Mouse (Mus musculus) gastrocnemius, postnatal 10 days (tissue): ENCODE measurements around the gene Vamp2. TPM values are rescaled to one million over a fixed set of nuclear protein-coding genes. Genes with fewer than 3 reads are reported as not detected.
A peak's percentile ranks its signal among the peaks of the same experiment; 100 is the strongest.
"Not testable (repeated sequence)": the region's sequence is repeated elsewhere in the genome, so short reads cannot be mapped to it uniquely, and the experiment has no call there.

ENCODE experiments used
- DNase-seq: peaks from one replicate; pipeline ENCODE4 v3.0.0; 2021; ENCODE audit warnings: mixed read lengths
- total RNA-seq, 2 experiments: library from RNA; stranded (reverse); gene quantifications; 2 replicates each; pipeline ENCODE4 v1.2.3; 2021

The Vamp2 gene
- total RNA-seq, 2 experiments from 2014 or later, result 52.4 to 55.8 TPM

DNA sequence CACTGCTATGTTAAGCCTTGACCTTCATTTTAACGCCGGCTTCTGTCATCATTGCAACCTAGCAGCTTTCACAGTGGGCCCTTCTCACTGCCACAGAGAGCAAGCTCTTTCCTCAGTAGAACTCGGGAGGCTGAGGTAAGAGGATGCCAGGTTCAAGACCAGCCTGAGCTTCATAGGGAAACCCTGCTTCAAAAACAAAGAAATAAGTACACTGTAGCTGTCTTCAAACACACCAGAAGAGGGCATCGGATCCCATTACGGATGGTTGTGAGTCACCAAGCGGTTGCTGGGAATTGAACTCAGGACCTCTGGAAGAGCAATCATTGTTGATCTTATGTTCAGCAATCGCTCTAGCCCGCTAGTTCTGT lies 7.5 kb upstream of the Vamp2 start:
- DNase-seq, result no peak

DNA sequence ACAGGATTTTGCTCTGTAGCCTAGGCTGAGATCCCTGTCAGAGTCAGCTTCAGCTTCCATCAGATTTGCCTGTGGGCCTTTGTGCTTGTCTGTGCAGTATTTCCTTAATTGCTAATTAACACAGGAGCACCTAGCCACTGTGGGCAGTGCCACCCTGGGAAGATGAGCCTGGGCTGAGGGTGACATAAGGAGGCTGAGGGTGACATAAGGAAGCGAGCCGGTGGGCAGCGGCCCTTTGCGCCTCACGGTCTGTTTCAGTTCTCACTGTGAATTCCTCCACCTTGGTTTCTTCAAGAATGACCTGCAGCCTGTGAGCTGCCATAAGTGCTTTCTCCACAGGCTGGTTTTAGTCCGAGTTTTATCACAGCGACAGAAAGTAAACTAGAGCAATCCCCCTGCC lies 6.7 kb upstream of the Vamp2 start:
- DNase-seq, result no peak

DNA sequence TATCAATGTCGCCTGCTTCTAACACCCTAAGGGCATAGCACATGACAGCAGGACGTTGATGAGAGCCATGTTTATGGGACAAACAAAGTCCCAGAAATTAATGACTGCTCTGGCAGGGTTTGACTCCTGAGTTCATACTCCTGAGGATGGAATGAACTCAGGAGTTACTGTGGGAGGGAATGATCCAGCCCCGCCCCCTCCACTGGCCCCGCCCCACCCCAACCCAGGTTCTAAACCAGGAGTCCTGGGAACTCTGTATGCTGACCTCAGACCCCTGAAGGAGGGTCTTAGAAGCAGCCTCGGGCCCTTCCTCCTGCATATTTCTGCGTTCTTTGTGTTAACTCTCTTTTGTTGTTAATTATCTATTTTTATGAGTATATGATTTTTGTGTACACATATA lies 2.7 kb upstream of the Vamp2 start:
- no peak for DNase-seq

DNA sequence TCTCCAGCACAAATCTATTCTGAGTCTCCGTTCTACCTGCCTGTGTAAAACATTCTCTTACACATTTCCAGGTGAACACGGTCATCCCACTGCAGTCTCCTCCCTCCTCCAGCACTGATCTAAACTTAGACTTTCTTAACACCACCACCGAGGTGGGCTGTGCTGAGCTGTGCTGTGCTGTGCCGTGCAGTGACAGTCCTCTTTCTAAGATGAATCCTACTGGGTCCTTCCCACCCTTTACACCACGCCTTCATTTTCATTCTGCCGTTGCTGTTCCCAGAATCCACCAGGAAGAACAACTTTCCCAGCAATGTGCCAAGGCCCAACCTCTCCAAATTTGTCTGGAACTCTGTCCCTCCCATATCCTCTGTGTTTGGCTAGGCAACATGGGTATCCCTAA lies 1.9 kb upstream of the Vamp2 start:
- DNase-seq, result peak; percentile 11

DNA sequence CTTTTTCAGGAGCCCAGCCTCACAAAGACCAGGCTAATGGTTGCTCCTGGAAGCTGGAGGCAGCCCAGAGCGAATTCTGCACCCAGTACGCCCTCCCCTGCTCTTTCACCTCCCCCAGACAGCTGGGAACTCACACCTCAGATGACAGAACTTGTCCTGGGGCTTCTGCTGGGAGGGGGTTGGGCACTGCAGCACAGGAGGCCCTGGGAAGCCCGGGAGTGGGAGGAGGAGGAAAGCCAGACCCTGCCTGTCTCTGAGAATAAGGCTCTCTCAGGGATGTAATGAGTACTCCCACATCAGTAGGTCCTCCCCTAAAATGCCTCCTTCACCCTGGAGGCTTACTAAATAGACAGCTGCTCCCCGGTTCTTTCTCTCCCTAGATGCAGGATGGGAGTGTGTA lies 1.2 kb upstream of the Vamp2 start:
- DNase-seq, result peak; percentile 28

DNA sequence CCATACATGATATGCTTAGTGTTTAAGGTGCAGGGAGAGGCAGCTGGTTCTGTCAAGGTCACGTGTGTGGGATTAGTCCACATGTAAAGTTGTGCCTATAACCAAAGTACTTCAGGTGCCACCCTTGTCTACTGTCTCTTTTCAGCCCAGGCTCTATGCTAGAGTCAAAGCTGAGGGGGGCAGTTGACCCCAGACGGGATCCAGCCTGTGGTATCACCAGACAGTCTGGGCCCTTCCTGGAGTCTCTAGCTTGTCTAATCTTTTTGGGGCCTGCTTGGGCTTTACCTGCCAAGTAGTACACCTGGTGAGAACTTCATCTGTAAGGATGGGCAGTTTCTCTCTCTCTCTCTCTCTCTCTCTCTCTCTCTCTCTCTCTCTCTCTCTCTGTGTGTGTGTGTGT lies 693 bp upstream of the Vamp2 start:
- DNase-seq, result no peak

DNA sequence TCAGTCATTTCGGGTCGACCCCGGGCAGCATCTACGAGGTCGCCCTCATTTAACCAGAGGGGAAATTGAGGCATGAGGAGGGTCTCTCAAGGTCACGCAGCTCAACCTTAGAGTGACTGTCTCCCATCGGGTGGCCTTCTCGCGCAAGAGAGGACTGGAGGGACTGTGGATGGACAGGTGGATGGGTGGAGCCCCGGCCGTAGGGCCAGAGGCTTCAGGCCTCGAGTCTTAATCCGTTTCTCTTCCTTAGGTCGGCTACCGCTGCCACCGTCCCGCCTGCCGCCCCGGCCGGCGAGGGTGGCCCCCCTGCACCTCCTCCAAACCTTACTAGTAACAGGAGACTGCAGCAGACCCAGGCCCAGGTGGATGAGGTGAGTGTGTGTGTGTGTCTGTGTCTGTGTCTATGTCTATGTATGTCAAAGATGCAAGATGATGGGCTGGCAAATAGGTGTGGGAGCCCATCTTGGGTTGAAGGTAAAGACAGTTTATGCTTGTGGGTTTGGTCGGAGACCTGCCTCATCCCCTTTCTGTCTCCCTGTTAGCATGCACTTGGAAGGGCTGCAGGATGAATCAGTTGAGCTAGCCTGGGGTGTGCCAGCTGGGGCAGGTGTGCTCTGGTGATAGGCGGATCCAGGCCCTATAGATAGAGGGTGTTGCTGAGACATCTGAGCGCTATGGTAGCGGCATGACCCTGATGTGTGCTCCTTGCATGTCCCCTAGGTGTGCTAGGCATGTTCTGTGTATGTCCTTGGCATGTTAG lies 746 bp downstream of the Vamp2 start:
- no peak for DNase-seq

DNA sequence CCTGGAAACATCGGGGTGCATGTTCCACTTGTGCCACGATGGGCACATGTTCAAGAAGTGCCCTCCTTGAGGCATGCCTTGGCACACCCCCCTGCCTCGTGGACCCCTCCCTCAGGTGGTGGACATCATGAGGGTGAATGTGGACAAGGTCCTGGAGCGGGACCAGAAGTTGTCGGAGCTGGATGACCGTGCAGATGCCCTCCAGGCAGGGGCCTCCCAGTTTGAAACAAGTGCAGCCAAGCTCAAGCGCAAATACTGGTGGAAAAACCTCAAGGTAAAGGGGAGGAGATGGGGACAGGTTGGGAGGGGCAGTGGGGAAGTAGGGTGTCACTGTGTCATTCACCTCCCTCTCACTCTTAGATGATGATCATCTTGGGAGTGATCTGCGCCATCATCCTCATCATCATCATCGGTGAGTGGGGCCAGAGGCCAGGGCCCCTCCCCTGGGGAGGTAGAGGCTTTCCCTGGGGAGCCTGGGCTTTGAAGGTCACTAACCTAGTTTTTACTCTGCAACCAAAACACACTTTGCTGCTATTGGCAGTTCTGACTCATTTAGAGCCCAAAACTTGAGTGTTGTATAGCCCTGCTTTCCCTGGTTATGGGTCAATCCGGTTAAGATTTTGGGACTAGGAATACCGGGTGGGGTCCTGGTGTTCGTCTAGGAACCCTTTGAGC lies 1.5 kb downstream of the Vamp2 start:
- no peak for DNase-seq

DNA sequence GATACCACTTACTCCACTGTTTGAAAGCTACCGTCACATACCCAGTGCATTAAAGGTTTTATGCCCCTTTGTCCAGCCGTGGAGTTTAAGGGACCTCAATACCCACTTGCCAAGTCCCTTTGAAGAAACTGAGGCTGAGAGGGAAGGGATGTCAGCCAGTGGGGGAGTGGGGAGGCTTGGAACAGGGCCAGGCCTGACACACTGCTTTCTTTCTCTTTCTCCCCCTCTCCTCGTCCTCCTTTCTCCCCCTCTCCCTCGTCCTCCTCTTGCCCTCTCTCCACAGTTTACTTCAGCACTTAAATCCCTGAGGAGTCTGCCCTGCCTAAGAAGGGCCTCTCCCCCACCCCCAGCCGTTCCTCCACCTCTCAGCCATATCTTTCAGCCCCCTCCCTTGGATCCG lies 2.1 kb downstream of the Vamp2 start:
- peak; percentile 17 for DNase-seq

DNA sequence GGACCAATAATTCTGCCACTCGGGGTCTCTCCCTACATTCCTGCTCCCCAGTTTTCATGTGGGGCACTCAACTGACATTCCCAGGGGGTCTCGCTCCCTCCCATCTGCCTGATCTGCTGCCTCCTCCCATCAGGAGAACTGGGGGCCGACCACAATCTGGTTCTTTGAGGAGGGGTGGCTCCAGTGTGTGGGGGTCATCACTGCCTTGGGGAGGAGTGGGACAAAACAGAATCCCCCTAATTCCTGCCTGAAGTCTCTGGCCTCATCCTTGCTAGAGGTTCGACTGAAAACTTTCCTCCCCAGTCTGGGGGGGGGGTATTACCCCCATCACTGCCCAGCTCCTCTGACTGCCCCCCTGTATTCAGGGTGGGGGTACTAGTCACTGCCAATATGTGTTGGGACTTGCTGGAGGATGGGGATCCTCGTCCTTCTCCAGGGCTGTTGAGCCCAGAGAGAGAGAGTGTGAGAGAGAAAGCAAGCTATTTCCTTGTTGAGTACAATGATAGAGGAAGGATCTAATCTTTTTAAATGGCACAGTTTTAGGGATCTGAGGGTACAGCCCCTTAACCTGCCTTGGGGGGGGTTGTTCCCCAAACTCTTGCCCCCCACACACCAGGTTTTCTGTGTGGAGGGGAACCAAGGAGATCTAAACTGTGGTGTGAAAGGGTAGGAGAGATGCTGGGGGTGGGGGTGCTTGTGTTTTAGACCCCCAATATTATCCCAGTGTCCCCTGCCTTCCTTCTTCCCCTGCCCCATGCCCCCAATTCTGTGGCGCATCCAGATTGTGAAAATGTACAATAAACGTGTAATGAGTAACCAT lies 3.5 kb downstream of the Vamp2 start:
- no peak for DNase-seq

DNA sequence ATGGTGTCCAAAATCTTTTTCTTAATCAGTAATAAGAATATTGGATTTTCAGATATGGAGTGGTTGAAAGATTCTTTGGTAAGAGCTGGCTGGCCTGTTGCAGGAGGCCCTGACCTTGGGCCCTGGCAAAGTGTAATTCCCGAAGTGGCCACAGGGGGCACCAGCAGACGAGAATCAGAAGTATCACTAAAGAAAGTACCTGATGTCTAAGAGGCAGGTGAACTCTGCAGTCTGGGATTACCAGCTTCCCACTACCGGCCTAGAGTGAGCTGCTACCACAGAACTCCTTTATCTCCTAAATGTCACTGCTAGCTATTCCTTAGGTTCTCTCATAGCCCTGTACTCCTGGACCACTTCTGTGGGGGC lies 4.1 kb downstream of the Vamp2 start:
- peak; percentile 91 for DNase-seq

DNA sequence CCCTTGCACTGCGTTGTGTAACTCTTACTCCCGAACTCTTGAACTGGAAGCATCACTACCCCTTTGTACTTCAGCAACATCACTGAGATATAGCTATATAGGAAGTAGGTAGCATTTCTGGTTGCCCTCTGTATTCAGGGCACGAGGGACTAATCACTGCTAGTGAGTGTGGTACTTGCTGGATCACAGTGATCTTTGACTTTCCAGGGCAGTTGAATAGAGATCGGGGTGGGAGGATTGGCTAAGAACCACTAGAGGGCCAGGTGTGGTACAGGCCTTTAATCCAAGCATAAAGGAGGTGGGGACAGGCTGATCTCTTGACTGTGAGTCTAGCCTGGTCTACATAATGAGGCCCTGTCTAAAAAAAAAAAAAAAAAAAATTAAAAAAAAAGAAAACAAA lies 4.6 kb downstream of the Vamp2 start:
- no peak for DNase-seq

DNA sequence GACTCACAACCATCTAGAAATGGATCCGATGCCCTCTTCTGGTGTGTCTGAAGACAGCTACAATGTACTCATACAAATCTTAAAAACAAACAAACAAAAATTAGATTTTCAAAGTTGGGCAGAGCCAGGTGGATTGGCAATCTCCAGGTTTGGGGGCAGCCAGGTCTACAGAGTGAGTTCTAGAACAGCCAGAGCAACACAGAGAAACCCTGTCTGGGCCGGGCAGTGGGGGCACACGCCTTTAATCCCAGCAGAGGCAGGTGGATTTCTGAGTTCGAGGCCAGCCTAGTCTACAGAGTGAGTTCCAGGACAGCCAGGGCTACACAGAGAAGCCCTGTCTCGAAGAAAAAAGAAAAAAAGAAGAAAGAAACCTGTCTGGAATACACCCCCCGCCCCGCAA lies 5.6 kb downstream of the Vamp2 start:
- DNase-seq, result not testable (repeated sequence)

DNA sequence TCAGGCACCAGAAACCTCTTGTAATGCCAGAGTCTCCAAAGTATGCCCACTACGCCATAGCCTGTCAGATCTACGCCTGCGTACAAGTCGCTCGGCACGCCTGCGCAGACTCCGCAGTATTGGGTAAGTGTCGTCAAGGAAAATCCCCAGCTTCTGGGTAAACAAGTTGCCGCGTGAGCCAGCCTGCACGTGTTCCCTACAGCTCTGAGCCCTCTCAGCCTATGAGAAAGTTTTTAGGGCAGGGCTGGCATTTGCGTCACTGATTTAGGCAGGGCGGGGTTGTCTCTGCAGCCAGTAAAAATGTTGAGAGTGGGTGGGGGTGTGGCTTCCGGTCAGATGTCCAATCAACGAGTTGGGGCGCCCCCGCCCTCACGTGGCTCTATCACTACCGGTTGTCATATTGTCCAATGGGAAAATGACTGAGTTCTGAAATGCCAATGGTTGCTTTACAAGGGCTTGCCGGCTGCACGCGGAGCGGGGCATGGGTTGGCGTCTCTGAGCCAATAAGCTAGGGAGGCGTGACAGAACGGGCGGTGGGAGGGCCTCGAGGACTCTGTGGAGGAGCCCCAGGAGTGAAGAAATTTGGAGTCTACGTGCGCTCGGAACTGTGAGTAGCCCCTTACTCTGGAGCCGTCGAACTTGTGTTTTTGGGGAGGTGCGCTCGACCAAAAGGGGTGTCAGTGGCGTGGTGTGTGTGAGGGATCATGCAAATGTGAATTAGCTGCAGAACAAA lies 6.6 kb downstream of the Vamp2 start, which contains the start of gene Per1:
Per1 (plus strand) TSS at position 521 of the 733 bp plus-strand sequence.
- peak; percentile 93 for DNase-seq

DNA sequence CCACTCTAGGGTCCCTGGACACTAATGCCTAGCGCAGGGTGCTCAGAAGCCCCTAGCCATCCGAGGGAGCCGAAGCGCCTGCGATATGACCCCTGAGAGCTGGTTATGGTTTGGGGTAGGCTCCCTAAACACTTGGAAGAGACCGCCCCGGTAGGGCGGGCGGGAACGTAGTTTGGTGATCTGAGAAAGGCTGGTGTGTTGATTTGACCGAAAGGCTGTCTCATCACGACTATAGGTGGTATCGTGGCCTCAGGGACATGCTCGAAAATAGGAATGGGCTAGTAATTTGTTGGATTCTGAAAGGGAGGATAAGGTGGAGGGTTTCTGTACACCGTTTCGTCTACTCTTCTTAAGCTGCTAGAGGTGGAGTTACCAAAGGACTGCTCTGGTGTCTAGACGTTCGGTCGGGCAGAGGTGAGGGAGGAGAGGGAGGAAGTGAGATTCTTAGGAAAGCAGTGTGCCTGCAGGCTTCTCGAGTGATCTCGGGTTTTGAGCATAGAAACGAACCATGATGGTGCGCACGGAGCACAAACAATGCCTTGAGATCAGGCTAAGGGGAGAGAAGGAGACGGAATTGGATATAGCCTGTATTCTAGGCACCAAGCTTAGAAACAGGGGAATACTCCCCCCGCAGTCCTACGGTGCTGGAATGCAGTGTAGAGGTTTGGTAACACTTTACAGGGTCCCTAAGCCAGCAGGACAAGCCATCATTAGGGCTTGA lies 7.4 kb downstream of the Vamp2 start:
- no peak for DNase-seq

DNA sequence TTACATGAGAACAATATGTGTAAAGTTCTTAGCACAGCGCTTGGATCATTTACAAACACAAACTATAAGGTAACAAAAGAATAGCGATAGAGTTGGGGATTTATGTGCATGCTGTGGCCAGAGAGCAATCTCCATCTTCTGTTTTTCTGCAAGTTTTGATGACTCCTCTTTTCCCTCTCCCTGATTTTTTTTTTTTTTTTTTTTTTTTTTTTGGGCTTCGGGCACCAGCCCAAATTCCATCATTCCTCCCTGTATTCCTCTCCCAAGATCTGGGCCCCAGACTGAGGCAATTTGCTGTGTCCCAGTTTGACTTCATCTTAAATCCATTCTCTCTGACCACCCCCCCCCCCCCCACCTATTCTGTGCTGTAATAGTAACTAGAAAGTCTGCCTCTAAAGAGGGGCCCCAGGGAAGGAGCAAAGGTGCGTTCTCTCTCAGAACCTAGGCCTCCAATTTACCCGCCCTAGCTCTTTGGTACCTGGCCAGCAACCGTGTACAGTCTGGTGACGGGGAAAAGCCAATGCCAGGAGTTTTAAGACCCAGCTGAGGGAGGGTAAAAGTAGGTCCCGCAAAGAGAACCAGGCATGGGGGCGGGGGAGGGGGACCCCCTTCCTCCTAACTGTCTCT lies 8.2 kb downstream of the Vamp2 start:
- DNase-seq, result no peak

DNA sequence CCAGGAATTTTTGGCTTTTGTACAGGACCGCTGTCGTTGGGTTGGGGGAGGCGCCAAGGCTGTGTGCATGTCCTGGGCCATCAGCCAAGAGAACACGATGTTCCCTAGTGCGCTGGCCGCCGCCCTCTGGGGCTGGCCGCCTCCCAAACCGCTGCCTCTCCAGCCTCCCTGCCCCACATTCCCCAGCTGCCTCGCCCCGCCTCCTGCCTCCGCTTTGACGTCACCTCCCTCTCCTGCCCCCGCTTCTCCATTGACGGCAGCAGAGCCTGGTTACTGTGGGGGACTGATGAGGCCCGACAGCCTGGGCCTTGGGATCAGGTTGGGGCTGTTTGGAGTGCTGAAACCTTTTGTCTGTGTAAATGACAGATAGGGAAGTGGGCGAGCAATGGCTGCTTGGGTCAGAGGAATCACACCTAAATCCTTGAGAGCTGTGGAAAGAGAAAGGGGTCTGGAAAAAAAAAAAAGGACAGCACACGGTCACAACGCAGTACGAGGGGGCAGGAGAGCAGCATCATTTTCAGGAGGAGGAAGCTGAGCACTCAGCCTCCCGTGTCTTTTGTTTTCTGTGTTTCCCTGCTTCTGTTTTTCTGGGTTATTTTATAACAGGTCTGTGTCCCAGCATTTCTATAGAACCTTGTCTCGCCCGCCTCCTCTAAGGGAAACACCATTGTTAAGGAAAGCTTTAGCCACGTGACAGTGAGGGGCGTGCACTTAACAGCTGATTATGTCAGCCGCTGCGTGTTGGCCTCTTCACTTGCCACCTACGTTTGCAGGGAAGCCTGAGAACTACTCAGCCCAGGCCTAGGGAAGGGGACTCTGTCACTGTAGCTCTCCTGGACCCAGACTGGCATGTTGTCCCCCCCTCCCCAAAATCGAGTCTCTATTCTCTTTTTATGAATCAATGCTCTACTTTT lies 9.0 kb downstream of the Vamp2 start:
- peak; percentile 100 for DNase-seq

DNA sequence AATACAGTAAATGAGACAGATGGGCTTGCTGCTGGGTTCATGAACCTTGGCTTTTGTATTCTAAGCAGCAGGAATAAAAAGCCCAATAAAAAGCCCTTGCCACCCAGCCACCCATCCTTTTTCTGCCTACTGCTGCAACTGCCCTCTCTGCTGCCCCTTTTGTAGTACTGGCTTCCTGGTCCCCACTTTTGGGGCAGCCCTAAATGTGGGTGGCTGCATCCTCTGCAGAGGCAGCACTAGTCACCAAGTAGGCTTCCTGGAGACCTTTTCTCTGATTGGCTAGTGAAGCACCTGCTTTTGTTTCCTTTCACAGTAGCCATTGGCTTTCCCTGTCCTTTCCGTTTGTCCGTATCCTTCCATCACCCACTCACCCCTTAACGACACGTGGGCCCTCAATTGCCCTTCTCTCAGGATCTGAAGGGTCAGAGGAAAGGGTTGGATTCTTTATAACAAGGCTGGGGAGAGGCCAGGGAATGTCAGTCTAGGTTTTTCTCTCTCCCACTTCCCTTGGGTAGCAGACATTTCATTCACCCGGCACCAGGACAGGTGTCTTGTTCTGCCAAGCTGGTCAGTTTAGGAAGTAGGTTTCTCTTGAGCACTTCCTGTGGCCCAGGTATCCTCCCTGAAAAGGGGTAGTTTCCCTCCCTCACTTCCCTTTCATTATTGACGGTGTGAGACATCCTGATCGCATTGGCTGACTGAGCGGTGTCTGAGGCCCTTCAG lies 9.9 kb downstream of the Vamp2 start:
- DNase-seq, result peak; percentile 20

DNA sequence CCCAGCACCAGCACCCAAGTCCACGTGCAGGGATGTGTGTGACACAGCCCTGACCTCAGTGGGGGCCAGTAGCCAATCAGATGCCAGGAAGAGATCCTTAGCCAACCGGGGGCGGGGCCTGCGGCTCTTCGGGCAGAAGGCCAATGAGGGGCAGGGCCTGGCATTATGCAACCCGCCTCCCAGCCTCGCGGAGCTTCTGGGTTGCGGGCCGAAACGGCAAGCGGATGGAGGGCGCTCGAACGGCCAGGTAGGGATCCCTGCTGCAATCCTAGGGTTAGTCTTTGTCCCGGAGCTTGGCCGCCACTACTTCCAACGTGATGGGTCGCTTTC lies 10.4 kb downstream of the Vamp2 start:
- DNase-seq, result peak; percentile 94
